Mouse (Mus musculus): Measurements from ENCODE around the gene Pdrg1. TPM values are rescaled to one million over a fixed set of nuclear protein-coding genes. Genes with fewer than 3 reads are reported as not detected.
A peak's percentile ranks its signal among the peaks of the same experiment; 100 is the strongest.

The Pdrg1 gene
- polyA plus RNA-seq, 1 experiment from 2014 or later = 131 TPM

DNA sequence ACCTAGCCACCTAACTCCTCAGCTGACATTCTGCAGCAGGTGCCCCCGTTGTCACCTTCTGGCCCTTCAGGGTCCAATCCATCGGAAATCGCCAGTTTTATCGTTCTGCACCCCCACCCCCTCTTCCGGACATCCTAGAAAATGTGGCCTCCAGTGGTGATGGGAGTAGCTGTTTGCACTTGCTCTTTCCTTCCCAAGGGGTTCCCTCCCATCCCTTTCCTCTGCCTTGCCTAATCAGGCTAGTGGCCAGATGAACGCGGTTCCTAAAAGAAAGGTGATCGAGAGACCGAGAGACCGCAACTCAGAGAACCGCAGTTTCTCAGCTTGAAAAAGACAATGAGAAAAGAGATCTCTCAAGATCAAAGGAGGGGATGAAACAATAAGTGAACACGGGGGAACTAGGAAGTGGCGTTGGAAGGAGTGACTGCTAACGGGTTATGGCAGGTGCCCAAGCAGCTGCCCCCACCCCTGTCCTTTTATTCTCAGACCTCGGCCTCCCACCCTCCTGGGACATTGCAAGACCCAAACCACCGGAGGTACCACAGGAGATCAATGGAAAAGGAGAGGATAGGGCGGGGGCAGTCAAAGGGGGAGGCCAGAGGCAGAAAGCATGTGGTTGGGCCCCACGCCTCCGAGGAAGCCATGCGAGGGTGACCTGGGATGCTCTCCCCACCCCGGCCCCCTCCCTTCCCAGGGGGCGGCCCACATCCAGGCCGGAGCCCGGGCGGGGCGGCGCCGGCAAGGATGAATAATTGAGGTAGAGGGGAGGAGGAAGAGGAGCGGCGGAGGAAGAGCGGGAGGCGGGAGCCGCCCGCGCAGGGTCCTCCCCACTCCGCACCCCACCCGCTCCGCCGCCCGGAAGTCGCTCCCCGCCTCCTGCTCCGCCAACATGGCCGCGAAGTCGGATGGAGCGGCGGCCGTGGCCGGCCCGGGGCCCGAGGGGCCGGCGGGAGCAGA is 16.2 kb upstream of the Pdrg1 start, which contains the start of gene Xkr7:
Gene Xkr7, plus strand, starts transcription at position 727 of the 957 bp plus-strand sequence.
- peaks cover 80% of the 10 kb centered on the region for H3K27me3 ChIP-seq
- ChIA-PET POLR2A (no interaction called here), CTCF (interaction anchor here (0.9 kb wide), 1 partner anchor 8 kb away, joined by 3 read pairs; no protein-coding TSS in a partner anchor)
- no peak for TF ChIP-seq CTCF (IDR thresholded peaks at IDR 0.05)
- DNase-seq (ENCODE audit: low read depth, low spot score) (no peak), ATAC-seq (no peak)
- in situ Hi-C loops (cut with MboI; ENCODE audit: low pct_unique_long_range_greater_than_20kb) = no loop called here

DNA sequence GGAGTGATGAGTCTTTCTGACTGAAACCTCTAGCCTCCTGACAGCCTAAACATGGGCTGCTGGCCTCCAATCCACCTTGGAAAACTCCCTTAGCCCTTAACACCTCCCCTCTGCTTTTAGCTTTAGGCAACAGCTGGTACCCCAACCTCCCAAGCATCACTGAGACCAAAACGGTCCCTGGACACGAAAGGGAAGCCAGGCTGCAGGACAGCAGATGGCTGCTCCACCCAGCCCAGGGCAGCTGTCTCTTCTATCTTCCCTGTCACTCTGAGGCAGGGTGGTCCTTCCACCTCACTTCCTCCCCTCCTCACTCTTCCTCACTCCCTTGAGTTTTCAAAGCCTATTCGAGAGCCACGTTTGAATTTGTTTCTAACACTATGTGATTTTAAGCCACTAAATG is 15.2 kb upstream of the Pdrg1 start:
- DNase-seq (ENCODE audit: low read depth, low spot score) (no peak), ATAC-seq (no peak)
- in situ Hi-C loops (cut with MboI; ENCODE audit: low pct_unique_long_range_greater_than_20kb) = no loop called here
- ChIA-PET CTCF (no interaction called here), POLR2A (no interaction called here)
- TF ChIP-seq CTCF (IDR thresholded peaks at IDR 0.05) = no peak
- peaks cover 88% of the 10 kb centered on the region for H3K27me3 ChIP-seq

- DNase-seq (ENCODE audit: low read depth, low spot score) (no peak), ATAC-seq (no peak)
- POLR2A ChIA-PET = no interaction called here
- in situ Hi-C loops (cut with MboI; ENCODE audit: low pct_unique_long_range_greater_than_20kb) = no loop called here
- H3K27me3 ChIP-seq = peaks cover 84% of the 10 kb centered on the region
- TF ChIP-seq CTCF (IDR thresholded peaks at IDR 0.05) = no peak
- CTCF ChIA-PET = no interaction called here
Observed at GRCm38 (mm10) chr2:153027501-153027900, 12.3 kb upstream of the Pdrg1 start.

DNA sequence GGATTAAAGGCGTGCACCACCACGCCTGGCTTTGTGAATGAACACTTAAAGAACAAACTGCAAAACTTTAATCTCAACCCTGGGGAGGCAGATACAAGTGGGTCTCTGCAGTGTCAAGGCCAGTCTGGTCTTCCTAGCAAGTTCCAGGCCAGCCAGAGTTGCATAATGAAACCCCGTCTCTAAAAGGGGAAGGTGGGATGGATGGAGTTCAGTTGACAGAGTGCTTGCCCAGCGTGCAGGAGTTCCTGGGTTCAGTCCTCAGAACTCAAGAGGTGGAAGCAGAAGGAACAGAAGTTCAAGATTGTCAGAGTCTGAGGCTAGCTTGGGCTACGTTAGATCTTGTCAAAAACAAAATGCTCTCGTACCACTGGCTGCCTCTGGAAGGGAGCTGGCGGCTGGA is 10.8 kb upstream of the Pdrg1 start:
- ChIA-PET POLR2A (no interaction called here), CTCF (no interaction called here)
- ATAC-seq (no peak), DNase-seq (ENCODE audit: low read depth, low spot score) (no peak)
- H3K27me3 ChIP-seq = peaks cover 73% of the 10 kb centered on the region
- TF ChIP-seq CTCF (IDR thresholded peaks at IDR 0.05) = no peak
- in situ Hi-C loops (cut with MboI; ENCODE audit: low pct_unique_long_range_greater_than_20kb) = no loop called here

- CTCF ChIA-PET = no interaction called here
- ATAC-seq (no peak), DNase-seq (ENCODE audit: low read depth, low spot score) (no peak)
- peaks cover 68% of the 10 kb centered on the region for H3K27me3 ChIP-seq
- no peak for TF ChIP-seq CTCF (IDR thresholded peaks at IDR 0.05)
- in situ Hi-C loops (cut with MboI; ENCODE audit: low pct_unique_long_range_greater_than_20kb) = no loop called here
- POLR2A ChIA-PET = no interaction called here
Observed at GRCm38 (mm10) chr2:153022855-153023254, 7.6 kb upstream of the Pdrg1 start.

DNA sequence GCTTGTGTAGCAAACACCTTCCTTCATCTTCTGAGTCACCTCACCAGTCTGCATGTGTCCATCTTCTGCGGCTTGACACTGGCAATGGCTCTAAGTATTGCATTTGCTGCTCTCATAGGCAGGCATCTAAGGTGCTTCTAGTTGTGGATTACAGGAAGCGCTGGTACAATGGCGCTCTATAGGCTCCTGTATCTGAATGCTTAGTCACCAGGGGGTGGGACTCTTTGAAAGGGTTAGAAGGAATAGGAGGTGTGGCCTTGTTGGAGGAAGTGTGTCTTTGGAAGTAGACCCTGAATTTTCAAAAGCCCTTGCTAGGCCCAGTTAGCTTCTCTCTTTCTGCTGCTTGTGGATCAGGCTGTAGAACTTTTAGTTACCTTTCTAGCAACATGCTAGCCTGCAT is 5.9 kb upstream of the Pdrg1 start:
- ATAC-seq = no peak
- CTCF ChIA-PET = no interaction called here
- in situ Hi-C loops (cut with MboI; ENCODE audit: low pct_unique_long_range_greater_than_20kb) = no loop called here
- H3K27me3 ChIP-seq = peaks cover 60% of the 10 kb centered on the region
- no peak for TF ChIP-seq CTCF (IDR thresholded peaks at IDR 0.05)
- POLR2A ChIA-PET = no interaction called here
- no peak for DNase-seq (ENCODE audit: low read depth, low spot score)

DNA sequence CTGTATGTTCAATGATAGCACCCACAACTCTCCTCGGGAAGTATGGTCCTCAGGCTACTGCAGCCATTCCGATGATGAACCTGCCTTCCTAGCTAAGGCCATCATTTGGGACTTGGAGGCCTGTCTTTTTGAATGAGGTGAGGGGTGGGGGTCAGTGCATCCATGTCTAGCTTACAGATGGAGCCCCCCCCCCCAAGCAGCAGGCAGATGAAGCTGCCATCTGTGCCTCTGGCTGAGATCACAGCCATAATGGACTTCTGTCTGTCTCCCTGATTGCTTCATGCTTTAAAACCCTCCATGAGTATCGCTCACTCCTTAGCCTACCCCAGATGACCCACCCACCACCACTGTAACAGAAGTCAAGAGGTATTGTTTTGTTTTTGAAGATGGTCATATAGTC is 4.1 kb upstream of the Pdrg1 start:
- peaks cover 44% of the 10 kb centered on the region for H3K27me3 ChIP-seq
- CTCF ChIA-PET = no interaction called here
- ATAC-seq = no peak
- no peak for TF ChIP-seq CTCF (IDR thresholded peaks at IDR 0.05)
- POLR2A ChIA-PET = no interaction called here
- DNase-seq (ENCODE audit: low read depth, low spot score) = no peak
- in situ Hi-C loops (cut with MboI; ENCODE audit: low pct_unique_long_range_greater_than_20kb) = loop anchor here (10.0 kb wide), 1 partner anchor 175 kb away; the partner anchor contains the start of gene Tpx2

DNA sequence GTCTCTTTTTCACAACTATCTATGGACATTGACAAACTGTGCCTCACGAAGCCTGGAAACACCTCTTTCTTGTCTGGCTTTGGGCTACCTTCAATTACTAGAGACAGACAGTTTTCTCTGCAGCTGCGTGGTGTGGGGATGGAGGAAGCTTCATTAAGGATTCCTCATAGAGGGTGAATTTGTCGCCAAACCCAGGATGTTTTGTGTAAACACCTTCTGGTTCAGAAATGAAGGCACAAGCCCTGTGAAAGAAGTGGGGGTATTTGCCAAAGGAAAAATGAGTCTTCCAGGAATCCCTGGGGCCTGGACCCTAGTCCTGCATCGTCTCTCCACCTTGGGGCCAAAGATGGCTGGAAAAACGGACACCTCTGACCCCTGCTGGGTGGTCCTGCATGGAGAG is 1.6 kb upstream of the Pdrg1 start:
- CTCF ChIA-PET = no interaction called here
- in situ Hi-C loops (cut with MboI; ENCODE audit: low pct_unique_long_range_greater_than_20kb) = loop anchor here (10.0 kb wide), 1 partner anchor 172 kb away; the partner anchor contains the start of gene Tpx2
- peaks cover 31% of the 10 kb centered on the region for H3K27me3 ChIP-seq
- ATAC-seq (no peak), DNase-seq (ENCODE audit: low read depth, low spot score) (no peak)
- POLR2A ChIA-PET = no interaction called here
- TF ChIP-seq CTCF (IDR thresholded peaks at IDR 0.05) = no peak

DNA sequence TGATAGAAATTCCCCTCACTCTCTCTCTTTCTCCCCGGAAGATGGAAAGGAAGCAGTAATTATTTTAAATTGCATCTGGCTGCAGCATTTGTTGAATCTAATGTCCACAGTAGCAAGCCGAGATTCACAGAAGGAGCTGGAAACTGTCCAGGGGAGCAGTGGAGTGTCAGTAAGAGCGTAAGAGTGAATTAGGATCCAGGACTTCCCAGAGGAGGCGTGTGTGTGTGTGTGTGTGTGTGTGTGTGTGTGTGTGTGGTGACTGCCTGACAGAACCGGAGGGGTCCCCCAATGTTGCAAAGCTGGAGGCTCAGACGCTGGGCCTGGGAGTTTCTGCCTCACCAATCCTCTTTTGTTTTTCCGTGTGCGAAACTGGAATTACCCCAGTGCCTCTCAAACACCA is 577 bp upstream of the Pdrg1 start:
- in situ Hi-C loops (cut with MboI; ENCODE audit: low pct_unique_long_range_greater_than_20kb) = loop anchor here (10.0 kb wide), 1 partner anchor 171 kb away; the partner anchor contains the start of gene Tpx2
- ChIA-PET CTCF (interaction anchor here (1.0 to 2.9 kb wide), 3 partner anchors 46 to 125 kb away, joined by 3 to 10 read pairs (median 3); no protein-coding TSS in a partner anchor), POLR2A (interaction anchor here (0.7 kb wide), 1 partner anchor 92 kb away, joined by 3 read pairs; no protein-coding TSS in a partner anchor)
- ATAC-seq = no peak
- TF ChIP-seq CTCF (IDR thresholded peaks at IDR 0.05) = no peak
- H3K27me3 ChIP-seq = peaks cover 27% of the 10 kb centered on the region
- no peak for DNase-seq (ENCODE audit: low read depth, low spot score)

DNA sequence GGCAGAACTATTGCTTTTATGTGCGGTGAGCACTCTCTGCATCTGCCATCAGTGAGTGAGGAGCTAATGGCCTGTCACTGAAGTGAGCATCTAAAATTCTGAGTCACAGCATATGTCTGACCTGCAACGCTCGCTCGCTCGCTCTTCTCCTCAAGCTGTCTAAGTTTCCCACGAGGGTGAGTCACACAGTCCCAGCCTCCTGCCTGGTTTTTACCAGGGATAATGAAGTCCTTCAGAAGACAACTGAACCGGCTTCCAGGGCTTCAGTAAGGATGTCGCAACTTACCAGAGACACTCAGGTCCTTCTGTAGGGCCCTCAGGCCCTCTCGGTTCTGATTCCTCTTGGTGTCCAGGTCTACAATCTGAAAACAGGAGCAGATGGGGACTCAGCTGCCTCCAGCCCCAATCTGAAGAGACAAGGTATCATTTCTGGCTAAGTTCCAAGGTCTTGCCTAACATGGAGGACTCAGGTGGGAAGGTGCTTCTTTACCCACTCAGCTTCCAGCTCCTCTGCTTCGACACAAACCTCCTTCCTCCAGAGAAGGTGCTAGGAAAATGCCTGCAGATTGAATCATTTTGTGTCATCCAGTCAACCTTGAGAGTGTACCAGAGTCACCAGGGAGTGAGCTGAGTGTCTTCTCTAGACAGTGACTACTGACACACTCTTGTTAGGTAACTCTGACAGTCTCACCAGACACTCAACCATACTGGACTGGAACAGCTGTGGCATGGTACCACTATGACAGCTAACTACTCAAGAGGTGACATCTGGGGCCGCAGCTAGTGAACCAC is 1.3 kb downstream of the Pdrg1 start:
- DNase-seq (ENCODE audit: low read depth, low spot score) (peak; percentile 70), ATAC-seq (peak; percentile 74)
- CTCF ChIA-PET = interaction anchor here (1.0 to 2.9 kb wide), 3 partner anchors 70 to 99 kb away, joined by 3 to 10 read pairs (median 4); no protein-coding TSS in a partner anchor
- POLR2A ChIA-PET = interaction anchor here (0.6 to 1.4 kb wide), 2 partner anchors 96 to 266 kb away, joined by 3 read pairs; no protein-coding TSS in a partner anchor
- H3K27me3 ChIP-seq = peaks cover 15% of the 10 kb centered on the region
- in situ Hi-C loops (cut with MboI; ENCODE audit: low pct_unique_long_range_greater_than_20kb) = loop anchor here (5.0 to 10.0 kb wide), 2 partner anchors 97 to 169 kb away; partner anchors contain the start of gene Tpx2
- TF ChIP-seq CTCF (IDR thresholded peaks at IDR 0.05) = no peak
